Mouse (Mus musculus): ENCODE results near the gene Atp13a1.

DNA sequence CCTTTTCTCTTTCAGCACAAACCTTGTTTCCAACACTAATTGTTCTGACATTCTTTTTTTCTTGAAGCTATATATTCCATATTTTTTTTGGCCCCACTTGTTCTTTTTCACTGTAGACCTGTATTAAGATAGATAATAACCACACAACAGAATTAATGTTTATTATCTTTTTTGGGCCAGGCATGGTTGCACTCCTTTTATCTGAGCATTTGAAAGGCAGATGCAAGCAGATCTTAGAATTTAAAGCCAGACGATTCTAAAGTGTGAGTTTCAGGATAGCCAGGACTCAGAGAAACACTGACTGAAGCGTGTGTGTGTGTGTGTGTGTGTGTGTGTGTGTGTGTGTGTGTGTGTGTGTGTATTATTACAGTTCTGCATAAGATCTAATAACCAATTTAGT, 38.5 kb upstream of the Atp13a1 start:
- TF ChIP-seq CTCF (IDR thresholded peaks at IDR 0.05; ENCODE audit: low read depth, low read length) (no peak), POLR2A (IDR thresholded peaks at IDR 0.05; ENCODE audit: borderline replicate concordance, low read depth, low read length) (no peak)
